19 mouse cellular contexts compared by ENCODE assay signal in genomic region chr16:57482264-57482663, GRCm38 (mm10).
DNase-seq lines count a peak whose midpoint lies in the region; ATAC-seq lines count a peak whose summit lies in the region.
"Had no signal": no experiment of that assay in that cellular context is flagged by ENCODE, and none has a peak within 500 bp of the region (broad histone marks: within the 10 kb centered on the region; RNA-seq: fewer than 3 reads in every experiment).

No protein-coding gene starts in this region.

- no peaks in the 10 kb centered on the region for H3K9me3 ChIP-seq in hindbrain, embryonic 16.5 days (ENCODE audit: control insufficient read depth, low read length)
- no peaks in the 10 kb centered on the region for H3K9me3 ChIP-seq in hindbrain, embryonic 13.5 days
- H3K9me3 ChIP-seq: forebrain, embryonic 13.5 days; heart, embryonic 13.5 days; hindbrain, embryonic 15.5 days; kidney, embryonic 15.5 days had no signal

- peak; percentile 11 for DNase-seq in CD4-positive, CD25-positive, alpha-beta regulatory T cell, adult 2 months (ENCODE audit: low read depth, low spot score)
- DNase-seq in naive thymus-derived CD4-positive, alpha-beta T cell, adult 2 months (ENCODE audit: low read depth) = peak; percentile 27
- DNase-seq in liver = no peak
- DNase-seq in left cerebral cortex, adult 8-10 months (ENCODE audit: low spot score in 2 of 2) = no peak
- no peak for DNase-seq in spleen, postnatal 10 days (ENCODE audit: low spot score in 2 of 2)
- DNase-seq: adrenal gland, postnatal 25 days; cerebellum, adult 18-20 months; cerebellum, postnatal 36 days; kidney, postnatal 4 days; thymus, postnatal 36 days had no signal

- no peak overlapping the region for H3K27ac ChIP-seq in hindbrain, embryonic 16.5 days (ENCODE audit: low read depth, low read length)
- H3K27ac ChIP-seq in hindbrain, embryonic 13.5 days = no peak overlapping the region
- H3K27ac ChIP-seq: forebrain, embryonic 13.5 days; hindbrain, embryonic 15.5 days; kidney, embryonic 15.5 days had no signal

- H3K27me3 ChIP-seq in hindbrain, embryonic 16.5 days (replicated peaks; ENCODE audit: control insufficient read depth, insufficient read depth, low read length) = no peaks in the 10 kb centered on the region
- H3K27me3 ChIP-seq in hindbrain, embryonic 13.5 days = no peaks in the 10 kb centered on the region
- H3K27me3 ChIP-seq: forebrain, embryonic 13.5 days; heart, embryonic 13.5 days; hindbrain, embryonic 15.5 days; kidney, embryonic 15.5 days had no signal

- ATAC-seq in hindbrain, embryonic 16.5 days = 0 out of 2 replicates have a peak, but pooled peaks have one; percentile 11
- no peak for ATAC-seq in hindbrain, embryonic 13.5 days (ENCODE audit: low FRiP score)
- peak; percentile 93 for ATAC-seq in common myeloid progenitor, adult 5-6 weeks (replicated peaks; ENCODE audit: low read depth, poor library complexity, severe bottlenecking)
- ATAC-seq: activated CD4-positive, CD25-positive, alpha-beta regulatory T cell, adult 4 months; forebrain, embryonic 13.5 days; intestine, postnatal 0 days had no signal

- 53% methylated on average over 6 of the region's 6 CpGs for WGBS in hindbrain, embryonic 16.5 days
- 63% methylated on average over 6 of the region's 6 CpGs for WGBS in hindbrain, embryonic 13.5 days

- no peak overlapping the region for H3K4me2 ChIP-seq in hindbrain, embryonic 16.5 days (ENCODE audit: low read length)
- no peak overlapping the region for H3K4me2 ChIP-seq in hindbrain, embryonic 13.5 days
- H3K4me2 ChIP-seq: forebrain, embryonic 13.5 days; heart, embryonic 13.5 days; hindbrain, embryonic 15.5 days; kidney, embryonic 15.5 days had no signal

- H3K4me3 ChIP-seq in hindbrain, embryonic 16.5 days (ENCODE audit: low read length) = no peak overlapping the region
- H3K4me3 ChIP-seq in hindbrain, embryonic 13.5 days = no peak overlapping the region
- H3K4me3 ChIP-seq: forebrain, embryonic 13.5 days; heart, embryonic 13.5 days; hindbrain, embryonic 15.5 days; kidney, embryonic 15.5 days had no signal

- no peak overlapping the region for H3K9ac ChIP-seq in hindbrain, embryonic 16.5 days (ENCODE audit: low read depth, low read length)
- no peak overlapping the region for H3K9ac ChIP-seq in hindbrain, embryonic 13.5 days
- H3K9ac ChIP-seq: forebrain, embryonic 13.5 days; heart, embryonic 13.5 days; hindbrain, embryonic 15.5 days; kidney, embryonic 15.5 days had no signal

- no peaks in the 10 kb centered on the region for H3K4me1 ChIP-seq in hindbrain, embryonic 16.5 days (ENCODE audit: control insufficient read depth, insufficient read depth, low read depth, low read length)
- H3K4me1 ChIP-seq in hindbrain, embryonic 13.5 days (replicated peaks) = peaks cover 7% of the 10 kb centered on the region; the same call in 1 of the 2 replicates
- H3K4me1 ChIP-seq: forebrain, embryonic 13.5 days; hindbrain, embryonic 15.5 days had no signal

- H3K36me3 ChIP-seq in hindbrain, embryonic 16.5 days (ENCODE audit: control insufficient read depth, insufficient read depth, low read length) = no peaks in the 10 kb centered on the region
- H3K36me3 ChIP-seq in hindbrain, embryonic 13.5 days = no peaks in the 10 kb centered on the region
- H3K36me3 ChIP-seq: heart, embryonic 13.5 days; hindbrain, embryonic 15.5 days; kidney, embryonic 15.5 days had no signal

Comparison
In these comparisons a context has a peak if more than half of its experiments do, and no peak if none do; other contexts are left out.
1. DNase-seq: peak in CD4-positive, CD25-positive, alpha-beta regulatory T cell, adult 2 months (single experiment) and naive thymus-derived CD4-positive, alpha-beta T cell, adult 2 months (single experiment); none in liver (single experiment), left cerebral cortex, adult 8-10 months (0 of 2) and spleen, postnatal 10 days (0 of 2).